In genomic region chr2:112224356-112224755, GRCm38 (mm10) we compare ENCODE assay signal across 31 mouse cellular contexts. TPM values are rescaled to one million over a fixed set of nuclear protein-coding genes. Genes with fewer than 3 reads are reported as not detected.
"Had no signal": no experiment of that assay in that cellular context is flagged by ENCODE, and none has a peak within 500 bp of the region (broad histone marks: within the 10 kb centered on the region; RNA-seq: fewer than 3 reads in every experiment).

No protein-coding gene starts in this region.

- H3K4me1 ChIP-seq: liver, embryonic 13.5 days had no signal

- H3K27ac ChIP-seq: liver, embryonic 13.5 days had no signal

- H3K4me3 ChIP-seq: liver, embryonic 13.5 days had no signal

- DNase-seq: kidney, adult 18-20 months; kidney, adult 9 months; kidney, postnatal 14 days; kidney, postnatal 4 days; liver, embryonic 13.5 days; lung, adult 2 months; lung, postnatal 14 days; lung, postnatal 4 days; midbrain, embryonic 14.5 days; retina, postnatal 1 day; right cerebral cortex, postnatal 14 days; thymus, adult 2 months; thymus, postnatal 25 days had no signal

- ATAC-seq: inflammation-experienced regulatory T-cells, adult 6 months; intestine, embryonic 16.5 days had no signal

RNA-seq across cellular contexts. Expression of gene Nutm1, which starts 34.7 kb away (rescaled TPM):
- total RNA-seq: layer of hippocampus, adult 8-10 months; layer of hippocampus, postnatal 10 days; liver, adult 2 months; megakaryocyte progenitor cell, adult 5-6 weeks; midbrain, postnatal 0 days had no signal
- polyA plus RNA-seq: inflammation-experienced regulatory T-cells, adult 6 months; limb, embryonic 11.5 days; limb, embryonic 14.5 days; liver, adult 2 months; liver, embryonic 13.5 days; liver, embryonic 16.5 days; lung, adult 2 months; lung, embryonic 16.5 days; midbrain, embryonic 11.5 days; neural tube, embryonic 11.5 days; neural tube, embryonic 14.5 days; small intestine, adult 2 months; spleen, adult 2 months had no signal

RNA-seq across cellular contexts. Expression of gene Gm21985, which starts 41.8 kb away (rescaled TPM):
- total RNA-seq: liver, adult 2 months had no signal
- polyA plus RNA-seq: inflammation-experienced regulatory T-cells, adult 6 months; intestine, embryonic 16.5 days; kidney, embryonic 16.5 days; liver, adult 2 months; liver, embryonic 13.5 days; liver, embryonic 16.5 days; lung, adult 2 months; lung, embryonic 16.5 days; midbrain, embryonic 11.5 days; midbrain, embryonic 14.5 days; midbrain, postnatal 0 days; neural tube, embryonic 11.5 days; neural tube, embryonic 14.5 days; small intestine, adult 2 months; spleen, adult 2 months; stomach, embryonic 16.5 days; thymus, adult 2 months had no signal
